Mouse (Mus musculus) cerebellum, postnatal 36 days (tissue): ENCODE measurements around the gene Fam129b.
A peak's percentile ranks its signal among the peaks of the same experiment; 100 is the strongest.

Experiments
- DNase-seq, 2 experiments: peaks; one replicate each; pipeline ENCODE4 v3.0.0; 2021 to 2022; ENCODE audit warnings: mixed read lengths in 2 of 2

Gene Fam129b

GRCm38 (mm10) chr2:32966184-32966688, 90.3 kb downstream of the Fam129b start:
- no peak for DNase-seq

GRCm38 (mm10) chr2:32966689-32967631, 91.0 kb downstream of the Fam129b start:
- peak; percentile 89 for DNase-seq

GRCm38 (mm10) chr2:32968024-32968614, 92.2 kb downstream of the Fam129b start:
- peak in 1 of 2 experiments; percentile 34 for DNase-seq

GRCm38 (mm10) chr2:32969326-32969725, 93.4 kb downstream of the Fam129b start:
- DNase-seq: no peak

GRCm38 (mm10) chr2:32971235-32971634, 95.3 kb downstream of the Fam129b start:
- peak; percentile 63 to 66 for DNase-seq

- no peak for DNase-seq
Measured at GRCm38 (mm10) chr2:32974216-32974615, 98.3 kb downstream of the Fam129b start.
